Mouse (Mus musculus): ENCODE measurements around the gene Edar. TPM values are rescaled to one million over a fixed set of nuclear protein-coding genes. Genes with fewer than 3 reads are reported as not detected.
"Not testable (repeated sequence)": the region's sequence is repeated elsewhere in the genome, so short reads cannot be mapped to it uniquely, and the experiment has no call there.

The Edar gene
- not detected for polyA plus RNA-seq (2017; shearing (Covaris generic))

DNA sequence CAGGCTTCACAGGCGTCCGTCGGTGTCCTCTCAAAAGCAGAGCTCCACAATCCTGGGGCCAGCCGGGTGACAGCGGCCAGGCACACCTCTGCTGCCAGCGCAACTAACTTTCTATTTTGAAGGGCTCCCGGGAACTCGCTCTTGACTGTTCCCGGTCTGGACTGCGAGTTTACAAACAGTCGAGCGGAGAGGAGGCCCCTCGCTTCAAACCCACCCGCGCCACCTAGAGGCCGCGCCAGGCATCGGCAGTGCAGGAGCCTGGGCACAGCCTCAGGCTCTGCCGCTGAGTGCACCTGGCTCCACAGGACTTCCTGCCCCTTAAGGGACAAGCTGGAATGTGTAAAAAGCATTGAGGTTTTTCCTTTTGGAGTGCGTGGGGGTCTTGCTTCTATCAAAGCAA, at the start of gene Edar:
Edar (minus strand) TSS at position 122 of the 400 bp plus-strand sequence.
- ATAC-seq = no peak

DNA sequence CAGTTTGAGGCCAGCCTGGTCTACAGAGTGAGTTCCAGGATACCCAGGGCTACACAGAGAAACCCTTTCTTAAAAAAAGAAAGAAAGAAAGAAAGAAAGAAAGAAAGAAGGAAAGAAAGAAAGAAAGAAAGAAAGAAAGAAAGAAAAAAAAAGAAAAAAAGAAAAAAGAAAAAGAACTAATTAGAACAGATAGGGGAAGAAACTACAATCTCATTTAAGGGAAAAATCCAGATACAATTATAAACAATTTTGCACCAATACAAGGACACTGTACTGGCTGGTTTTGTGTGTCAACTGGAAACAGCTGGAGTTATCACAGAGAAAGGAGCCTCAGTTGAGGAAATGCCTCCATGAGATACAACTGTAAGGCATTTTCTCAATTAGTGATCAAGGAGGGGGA, 42.7 kb upstream of the Edar start, which contains the start of gene Gm17542:
Gm17542 (minus strand) TSS at position 101 of the 400 bp plus-strand sequence.
- ATAC-seq = not testable (repeated sequence)

DNA sequence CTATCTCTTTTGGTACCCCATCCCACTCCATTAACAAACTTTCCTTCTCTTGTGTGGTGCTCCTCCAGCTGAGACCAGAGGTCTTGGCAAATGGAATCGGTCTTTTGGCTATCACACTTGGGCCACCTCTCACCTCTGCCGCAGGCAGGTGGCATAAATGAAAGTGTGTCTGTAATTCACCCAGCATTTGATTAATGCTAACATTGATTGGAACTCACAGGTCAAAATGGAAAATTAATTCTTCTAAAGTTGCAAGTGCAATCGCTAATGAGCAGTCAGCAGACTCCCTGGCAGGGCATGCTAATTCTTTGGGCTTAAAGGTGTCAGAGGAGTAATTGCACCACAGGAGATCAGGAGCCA, 39.3 kb upstream of the Edar start:
- ATAC-seq = no peak

DNA sequence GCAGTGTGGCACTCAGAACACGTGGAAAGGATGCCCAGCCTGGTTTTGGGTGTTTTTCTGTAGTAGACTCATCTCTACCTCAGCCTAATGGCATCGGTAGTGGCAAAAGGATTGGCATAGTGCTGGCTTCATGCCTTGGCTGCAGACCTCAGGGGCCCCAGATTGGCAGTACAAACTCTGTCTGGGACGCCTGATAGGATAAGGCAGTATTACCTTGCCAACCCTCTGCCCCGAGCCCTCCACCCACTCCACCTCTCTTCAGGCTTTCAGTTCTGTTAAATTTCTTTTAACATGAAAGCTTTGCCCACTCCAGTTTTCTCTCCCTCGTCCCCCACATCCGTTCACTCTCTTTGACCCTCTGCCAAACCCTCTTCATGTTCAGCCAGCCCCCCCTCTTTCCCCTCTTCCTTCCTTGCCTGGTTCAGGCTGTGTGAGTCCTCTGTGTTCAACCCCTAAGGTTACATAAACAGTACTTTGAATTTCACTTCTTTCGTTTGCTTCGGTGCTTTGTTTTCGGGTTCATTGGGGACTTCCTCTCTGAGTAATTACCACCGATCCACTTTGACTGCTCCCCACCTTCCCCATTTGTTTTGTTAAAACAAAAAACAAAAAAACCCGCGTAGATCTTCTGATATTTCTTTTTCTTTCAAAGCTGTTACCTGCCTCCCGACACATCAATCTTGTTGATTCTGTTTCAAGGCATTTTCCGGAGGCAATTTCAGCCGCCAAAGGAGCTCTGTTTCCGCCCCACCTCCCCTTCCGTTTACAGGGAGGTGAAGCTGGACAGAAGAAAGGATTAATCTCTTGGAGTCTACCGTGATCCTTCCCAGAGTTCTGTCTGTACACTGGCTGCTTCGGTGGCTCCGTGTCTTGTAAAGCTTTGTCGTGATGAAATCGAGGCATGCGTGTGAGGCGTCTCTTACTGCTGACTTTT, 38.7 kb upstream of the Edar start:
- peak; percentile 60 for ATAC-seq

DNA sequence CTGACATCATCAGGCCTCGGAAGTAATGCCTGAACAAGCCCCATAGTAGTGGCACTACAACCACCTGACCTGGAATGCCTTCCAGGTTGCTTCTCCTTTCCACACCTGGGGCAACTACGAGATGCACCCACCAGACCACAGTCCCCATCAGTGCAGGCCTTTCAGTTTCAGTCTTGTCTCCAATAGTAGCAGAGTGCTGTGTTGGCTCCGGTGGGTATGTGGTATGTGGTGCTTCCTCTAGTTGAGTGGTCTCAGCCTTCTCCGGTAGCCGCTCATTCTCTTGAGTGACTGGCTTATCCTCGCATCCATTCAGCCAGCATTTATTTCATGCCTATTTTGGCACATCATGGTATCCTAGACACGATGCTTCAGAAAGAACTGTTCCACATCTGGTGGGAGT, 37.8 kb upstream of the Edar start:
- no peak for ATAC-seq

DNA sequence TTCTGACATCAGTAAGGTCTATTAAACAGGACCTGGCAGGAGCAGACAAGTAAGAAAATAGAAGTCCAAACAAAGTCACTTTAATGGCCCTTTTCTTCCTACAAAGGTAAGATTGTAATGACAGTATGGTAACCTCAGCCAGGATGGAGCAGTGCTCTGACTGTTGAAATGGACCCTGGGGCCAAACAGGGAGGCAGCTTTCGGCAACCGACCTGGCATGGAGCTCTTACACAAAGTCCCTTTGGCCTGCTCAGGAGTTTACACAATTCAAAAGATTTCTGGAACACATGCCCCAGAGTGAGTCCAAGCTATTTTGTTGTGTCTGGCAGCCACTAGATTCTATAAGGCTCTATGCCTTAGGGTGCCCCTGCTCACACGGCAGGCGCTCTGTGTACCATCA, 33.6 kb upstream of the Edar start:
- no peak for ATAC-seq

DNA sequence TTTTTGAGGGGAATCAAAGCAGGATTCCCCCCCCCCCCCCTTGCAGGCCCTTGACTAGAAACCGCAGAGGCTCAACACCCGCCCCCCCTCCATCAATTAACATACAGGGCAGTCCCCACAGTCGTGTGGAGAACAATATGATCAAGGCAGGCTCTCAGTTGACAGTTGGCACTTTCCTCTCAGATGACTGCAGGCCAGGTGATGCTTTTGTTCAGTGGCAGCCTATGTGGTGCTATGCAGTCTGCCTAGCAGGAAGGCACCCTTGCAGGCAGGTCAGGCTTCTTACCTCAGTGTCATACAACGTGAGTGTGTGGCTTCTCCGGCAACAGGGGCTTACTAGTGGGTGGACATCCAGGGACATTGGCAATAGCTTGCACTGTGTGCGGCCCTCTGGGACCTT, 25.1 kb upstream of the Edar start:
- ATAC-seq = no peak

DNA sequence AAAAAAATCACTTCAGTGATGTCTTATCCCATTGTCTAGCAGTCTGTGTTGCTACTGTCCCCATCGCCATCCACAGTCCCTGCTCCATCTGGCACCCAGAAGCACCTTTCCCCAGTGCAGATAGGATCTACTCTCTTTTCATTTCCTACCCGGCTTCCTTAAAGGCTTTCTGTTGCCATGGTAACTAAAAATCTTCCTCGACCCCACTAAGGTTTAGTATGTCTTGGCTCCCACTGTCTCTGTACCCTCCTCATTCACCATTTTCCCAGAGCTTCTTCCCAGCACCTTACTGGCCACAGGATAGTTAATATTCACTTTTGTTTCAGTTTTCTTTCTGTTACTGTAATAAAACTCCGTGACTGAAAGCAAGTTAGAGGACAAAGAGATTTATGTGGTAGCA, 24.7 kb upstream of the Edar start:
- no peak for ATAC-seq

DNA sequence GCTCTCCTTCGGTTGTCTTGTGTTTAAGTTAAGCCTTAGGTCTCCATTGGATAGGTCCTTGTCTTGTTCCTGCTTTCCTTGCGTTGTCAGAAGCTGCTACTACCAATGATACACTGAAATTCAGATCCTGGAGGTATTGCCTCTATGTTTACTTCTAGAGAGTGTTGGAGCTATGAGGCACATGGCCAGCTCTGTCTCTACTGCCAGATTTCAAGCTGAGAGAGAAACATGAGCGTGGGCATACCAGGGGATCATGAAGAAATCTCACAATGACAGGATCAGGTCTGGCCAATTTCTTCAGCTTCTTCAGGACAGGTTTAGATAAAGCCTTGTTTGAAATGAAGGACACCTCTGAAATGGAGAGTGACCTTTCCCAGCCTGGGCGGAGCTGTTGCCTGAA, 23.5 kb upstream of the Edar start:
- no peak for ATAC-seq

DNA sequence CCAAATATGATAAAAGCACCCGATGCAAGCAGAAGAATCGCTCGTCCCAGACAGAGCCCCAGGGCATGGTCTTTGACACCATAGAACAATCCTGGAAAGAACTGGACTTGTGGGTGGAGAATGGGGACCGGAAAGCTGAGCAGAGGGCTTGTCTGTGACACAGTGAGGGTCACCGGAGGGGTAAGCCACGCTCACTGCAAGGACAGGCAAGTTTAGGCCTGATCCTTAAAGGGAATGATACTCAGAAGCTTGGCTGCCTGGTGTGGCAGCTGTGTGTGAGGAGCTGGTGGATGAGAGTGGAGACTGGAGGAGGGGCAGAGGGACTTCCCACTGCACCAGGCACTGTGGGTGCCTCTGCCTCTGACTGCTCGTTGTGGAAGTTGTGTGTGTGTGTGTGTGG, 15.6 kb upstream of the Edar start:
- ATAC-seq = no peak

DNA sequence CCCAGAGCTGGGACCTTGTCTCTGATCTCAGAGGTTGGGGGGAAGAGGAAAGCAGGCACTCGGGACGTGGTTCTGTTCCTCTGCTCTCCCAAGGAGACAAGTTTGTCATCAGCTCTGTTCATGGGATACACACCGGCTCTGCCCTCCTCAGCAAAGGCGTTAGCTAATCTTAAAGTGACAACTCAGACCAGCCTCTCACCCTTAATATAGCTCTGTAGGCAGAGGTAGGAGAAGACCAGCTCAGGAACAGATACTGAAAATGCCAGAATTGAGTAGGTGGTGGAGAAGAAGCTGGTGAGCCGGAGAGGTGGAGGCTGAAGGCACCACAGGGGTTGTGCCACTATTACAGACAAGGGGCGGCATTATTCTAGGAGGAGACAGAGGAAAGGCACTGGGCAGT, 3.8 kb upstream of the Edar start:
- ATAC-seq = no peak

DNA sequence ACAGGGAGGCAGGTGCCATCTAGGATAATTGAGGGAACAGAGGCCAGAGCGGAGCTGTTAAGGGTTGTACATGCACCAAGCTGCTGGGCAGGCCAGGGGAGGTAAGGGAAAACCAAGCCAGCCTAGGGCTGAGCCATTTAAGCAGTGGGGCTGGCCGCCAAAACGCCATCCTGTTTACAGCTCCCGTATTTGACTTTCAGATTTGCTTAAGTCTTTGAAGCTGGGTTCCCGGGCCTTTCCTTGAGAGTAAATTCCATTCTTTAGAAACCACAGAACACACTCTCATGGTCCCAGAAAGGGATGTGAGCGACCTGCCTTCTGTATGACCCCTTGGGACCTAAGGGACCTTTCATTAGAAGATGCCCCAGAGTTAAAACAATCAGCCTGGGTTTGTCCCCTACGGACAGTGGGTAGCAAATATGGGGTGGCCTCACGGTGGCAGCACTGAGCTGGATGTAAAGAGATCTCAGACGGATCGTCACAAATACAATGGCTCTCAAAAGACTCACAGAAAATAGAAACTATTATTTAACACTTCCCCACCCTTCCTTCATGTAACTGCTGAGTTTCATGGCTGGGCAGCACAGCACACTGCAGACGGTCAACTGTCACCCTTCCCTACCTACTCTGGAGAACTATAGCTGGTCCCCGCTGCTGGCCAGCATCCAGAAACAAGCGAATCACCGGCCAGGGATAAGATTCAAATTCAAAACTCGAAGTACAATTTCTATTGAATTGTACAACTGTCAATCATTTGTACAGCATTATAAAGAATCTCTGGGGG, 2.0 kb downstream of the Edar start:
- ATAC-seq = no peak

DNA sequence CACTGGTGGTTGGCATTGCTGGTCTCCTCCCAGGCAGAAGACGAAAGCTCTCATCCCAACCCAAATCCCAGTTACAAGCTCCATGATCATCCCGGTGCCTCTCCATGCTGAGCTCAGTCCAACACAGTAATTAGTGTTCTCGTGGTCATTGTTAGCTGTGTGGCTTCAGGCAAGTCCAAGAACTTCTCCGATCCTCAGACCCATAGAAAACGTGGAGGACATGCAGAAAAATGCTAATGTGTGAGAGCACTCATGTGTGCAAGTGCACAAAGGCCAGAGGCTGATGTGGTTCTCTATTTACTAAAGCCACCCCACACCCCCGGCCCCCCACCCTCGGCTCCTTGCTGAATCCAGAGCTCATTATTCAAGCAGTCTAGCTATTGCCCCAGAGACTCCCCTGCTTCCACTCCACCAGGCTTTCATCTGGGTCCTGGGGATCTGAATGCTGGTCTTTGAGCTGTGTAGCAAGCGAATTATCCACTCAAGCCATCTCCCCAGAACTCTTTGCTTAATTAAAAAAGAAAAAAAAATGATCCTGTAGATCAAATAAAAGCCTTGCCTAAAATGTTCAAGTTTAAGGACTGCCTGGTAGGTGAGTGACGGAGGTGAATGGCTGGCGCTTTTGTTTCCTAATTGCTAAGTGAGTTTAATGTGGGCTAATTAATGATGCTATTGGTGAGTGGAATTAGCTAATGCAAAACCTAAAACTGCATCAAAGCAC, 2.7 kb downstream of the Edar start:
- no peak for ATAC-seq

DNA sequence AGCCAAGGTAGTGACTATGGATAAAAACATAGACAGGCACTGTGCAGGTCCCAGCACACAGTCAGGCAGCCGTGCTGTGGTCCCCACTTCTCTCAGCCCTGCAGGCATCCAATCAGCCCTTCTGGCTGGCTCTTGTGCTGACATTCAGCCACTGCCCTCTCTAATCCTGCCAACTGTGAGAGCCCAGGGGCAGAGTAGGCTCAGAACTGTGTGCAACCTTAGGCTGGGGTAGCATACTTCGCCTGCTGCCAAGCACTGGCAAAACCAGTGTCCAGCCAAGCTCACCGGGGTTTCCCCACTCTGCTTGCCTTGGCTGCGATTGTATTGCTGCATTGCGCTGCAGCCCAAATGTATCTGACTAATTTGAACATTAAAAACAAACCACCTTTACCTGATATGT, 11.6 kb downstream of the Edar start:
- no peak for ATAC-seq

DNA sequence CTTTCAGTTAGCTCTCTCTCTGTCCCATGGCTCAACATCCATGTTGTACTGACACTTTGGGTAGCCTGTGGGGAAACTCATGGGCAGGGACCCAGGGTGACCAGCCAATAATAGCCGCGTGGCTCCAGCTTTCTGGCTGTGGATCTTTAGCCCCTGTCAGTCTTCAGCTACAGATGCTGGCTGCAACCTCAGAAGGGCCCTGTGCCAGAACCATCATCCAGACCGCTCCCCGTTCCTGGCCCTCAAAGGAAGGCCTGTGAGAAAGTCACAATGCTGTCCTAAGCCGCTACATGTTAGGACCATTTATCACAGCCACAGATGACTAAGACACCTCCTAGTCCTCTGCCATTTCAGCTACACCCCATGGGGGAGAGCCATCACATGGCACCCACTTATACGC, 12.0 kb downstream of the Edar start:
- no peak for ATAC-seq

DNA sequence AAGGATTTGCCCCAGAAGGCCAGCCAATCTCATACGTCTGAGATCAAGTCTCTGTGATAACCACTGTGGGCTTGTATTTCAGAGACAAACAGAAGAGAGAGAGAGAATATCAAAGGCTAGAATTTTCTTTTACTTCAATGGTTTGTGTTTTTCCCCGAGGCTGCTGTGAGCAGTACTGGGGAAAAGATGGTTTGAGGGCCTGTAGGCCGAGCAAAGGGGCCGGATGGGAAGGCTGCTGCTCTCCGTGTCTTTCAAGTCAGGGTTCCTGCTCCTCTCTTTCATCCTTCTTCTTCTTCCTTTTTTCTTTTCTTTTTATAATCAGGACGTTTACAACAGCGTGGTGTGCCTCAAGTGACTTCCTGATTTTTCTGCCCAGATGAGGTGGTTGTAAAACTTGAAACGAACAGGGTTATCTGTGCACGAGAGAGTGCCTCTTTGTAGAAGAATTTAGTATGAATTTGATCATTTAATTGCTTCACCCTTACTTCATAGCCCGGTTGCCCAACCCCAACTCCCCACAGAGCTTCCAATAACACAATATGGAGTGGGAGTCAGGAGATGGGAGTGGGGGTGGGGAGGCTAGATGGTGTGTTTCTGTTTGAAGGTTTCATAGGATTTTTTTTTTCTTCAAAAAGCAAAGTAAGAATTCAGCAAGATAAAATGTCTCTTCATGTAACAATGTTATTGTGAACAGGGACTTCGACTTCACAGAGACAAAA, 16.0 kb downstream of the Edar start:
- no peak for ATAC-seq

DNA sequence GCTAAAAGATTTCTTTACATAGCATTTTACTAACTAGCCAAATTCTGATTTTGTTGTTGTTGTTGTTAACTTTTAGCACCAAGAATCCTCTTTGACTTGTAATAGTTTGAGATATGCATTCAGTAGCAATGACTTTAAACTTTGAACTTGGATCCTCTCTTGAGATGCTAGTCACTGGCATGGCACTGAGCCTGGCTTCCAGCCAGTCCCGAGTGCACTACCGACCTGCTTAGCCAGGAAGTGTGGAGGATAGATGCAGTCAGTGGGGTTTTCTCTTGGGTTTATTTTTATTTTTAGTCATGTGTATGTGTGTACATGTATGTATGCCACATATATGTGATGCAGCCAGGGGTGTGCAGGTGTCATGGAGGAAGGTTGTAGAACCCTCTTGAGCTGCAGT, 17.7 kb downstream of the Edar start:
- no peak for ATAC-seq

DNA sequence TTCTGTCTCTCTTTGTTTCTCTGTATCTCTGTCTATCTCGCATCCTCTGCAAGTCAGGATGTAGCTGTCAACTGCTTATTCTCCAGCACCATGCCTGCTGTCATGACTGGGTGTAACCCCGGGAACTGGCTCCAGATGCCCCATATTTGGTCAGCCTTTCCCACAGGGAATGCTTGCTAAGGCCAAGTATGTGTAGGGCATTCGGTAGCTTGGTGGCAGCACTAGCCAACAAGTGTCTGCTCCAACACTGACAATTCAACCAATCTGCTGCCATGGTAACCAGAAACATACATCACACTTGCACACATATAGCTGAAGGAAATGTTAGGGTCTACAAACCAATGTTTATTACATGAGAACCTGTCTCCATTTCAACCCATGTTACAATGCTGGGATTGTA, 21.8 kb downstream of the Edar start:
- no peak for ATAC-seq

DNA sequence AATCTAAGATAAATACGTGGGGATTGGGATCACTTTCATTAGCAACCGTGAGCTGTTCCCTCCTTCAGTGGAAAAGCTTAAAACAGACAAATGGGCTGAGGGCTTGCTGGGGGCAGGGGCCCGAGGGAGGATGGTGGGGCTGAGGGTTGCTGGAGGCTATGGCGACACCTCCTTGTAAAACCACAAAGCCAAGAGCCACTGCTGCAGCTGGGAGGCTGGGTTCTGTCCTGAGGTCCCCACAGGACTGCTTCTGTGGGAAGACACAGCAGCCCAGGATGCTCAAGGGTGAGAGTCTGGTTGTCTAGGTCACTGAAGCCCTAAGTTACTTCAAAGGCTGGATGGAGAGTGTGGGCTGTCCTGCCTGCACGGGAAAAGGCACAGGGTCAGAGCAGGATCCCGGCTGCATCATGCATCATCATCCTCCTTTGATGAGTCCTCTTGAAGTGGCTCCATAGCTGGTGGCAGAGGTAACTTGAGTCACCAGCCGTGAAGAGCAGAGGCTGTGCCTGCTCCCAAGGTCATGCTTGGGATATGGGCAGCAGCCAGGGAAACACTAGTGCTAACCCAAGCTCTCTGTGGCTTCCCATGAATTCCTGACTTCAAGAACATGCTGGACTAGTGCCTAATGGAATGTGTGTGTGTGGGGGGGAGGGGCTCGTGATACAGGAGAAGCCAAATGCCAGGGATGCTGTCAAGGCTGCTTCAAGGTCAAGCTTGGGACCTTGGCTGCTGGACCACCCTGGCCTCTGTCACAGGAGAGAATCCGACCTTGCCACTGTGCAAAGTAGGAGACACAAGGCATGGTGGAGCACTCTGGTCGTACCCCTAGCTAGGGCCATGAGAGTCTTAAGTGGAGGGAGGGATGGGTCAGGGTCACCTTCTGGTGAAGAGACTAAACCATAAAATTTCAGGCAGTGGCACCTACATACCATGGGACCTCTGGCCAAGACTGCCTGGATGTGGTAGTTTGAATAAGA, 22.7 kb downstream of the Edar start:
- ATAC-seq = no peak

DNA sequence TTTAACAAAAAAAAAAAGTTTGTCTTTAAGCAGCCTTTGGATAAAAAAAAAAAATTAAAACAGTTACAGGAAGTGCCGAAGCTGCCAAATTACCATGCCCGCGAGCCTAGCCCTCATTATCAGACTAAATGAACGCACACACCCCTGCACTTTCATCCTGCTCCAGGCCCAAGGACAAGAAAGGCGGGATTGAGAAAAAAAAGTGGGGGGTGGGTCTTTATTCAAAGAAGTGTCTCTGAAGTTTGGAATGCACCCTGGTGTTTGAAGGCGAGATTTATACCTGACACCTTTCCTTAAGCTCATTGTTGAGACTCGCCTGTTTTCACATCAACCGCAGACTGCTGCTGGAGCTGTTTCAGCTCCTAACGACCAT, 23.4 kb downstream of the Edar start:
- no peak for ATAC-seq

DNA sequence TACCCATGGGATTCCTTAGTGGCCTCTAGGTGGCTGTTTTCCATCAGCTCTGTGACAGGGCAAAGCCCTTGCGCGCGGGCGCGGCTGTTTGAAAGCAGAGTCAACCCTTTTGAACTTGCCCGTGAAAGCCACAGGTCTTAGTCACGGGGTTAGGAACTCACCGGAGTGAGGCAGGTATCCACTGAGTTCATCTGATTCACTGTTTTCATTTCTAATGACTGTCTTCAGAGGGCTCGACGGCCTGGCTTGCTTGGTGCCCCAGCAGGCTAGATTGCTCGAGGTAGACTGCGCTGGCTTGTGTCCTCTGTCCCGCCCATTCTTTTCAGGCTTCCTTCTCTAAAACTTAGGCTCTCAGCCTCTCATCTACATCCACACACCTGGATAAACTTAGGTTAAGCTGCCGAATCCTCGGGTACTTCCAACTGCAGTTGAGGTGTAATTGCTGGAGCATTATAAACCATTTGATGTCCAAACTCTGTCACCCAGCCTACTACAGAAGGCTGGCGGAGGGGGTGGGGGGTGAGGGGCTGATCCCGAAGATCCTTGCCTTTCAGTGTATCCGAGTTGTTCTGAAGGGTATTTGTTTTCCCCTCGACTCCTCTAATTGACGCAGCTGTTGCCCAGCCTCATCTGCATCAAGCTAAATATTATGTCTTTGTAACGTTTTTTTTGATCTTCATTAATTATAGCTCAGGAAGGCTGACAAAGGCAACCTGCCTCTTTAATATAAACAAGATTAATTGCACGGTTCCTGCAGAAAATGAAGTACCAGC, 24.0 kb downstream of the Edar start:
- ATAC-seq = no peak
